Mouse (Mus musculus): ENCODE results near the gene Ccdc43.

GRCm38 (mm10) chr11:102712411-102712810 is 14.8 kb upstream of the Ccdc43 start:
- TF ChIP-seq CTCF (IDR thresholded peaks at IDR 0.05; ENCODE audit: borderline replicate concordance, extremely low read depth, insufficient read depth, insufficient read length) (no peak), POLR2A (IDR thresholded peaks at IDR 0.05; ENCODE audit: borderline replicate concordance, extremely low read depth, insufficient read depth, insufficient read length, poor library complexity, severe bottlenecking) (no peak)
